Mouse (Mus musculus) gastrocnemius, postnatal 4 days (tissue): Measurements from ENCODE around the gene Kcnj11. TPM values are rescaled to one million over a fixed set of nuclear protein-coding genes. Genes with fewer than 3 reads are reported as not detected.

Source experiments
- DNase-seq, 2 experiments: peaks; one replicate each; pipeline ENCODE4 v3.0.0; 2021 to 2022; ENCODE audit warnings: low spot score in 2 of 2, mixed read lengths in 2 of 2
- total RNA-seq, 2 experiments: library from RNA; stranded (reverse); gene quantifications; 2 replicates each; pipeline ENCODE4 v1.2.3; 2021

Gene Kcnj11
- total RNA-seq, 2 experiments from 2014 or later, result 41.4 to 45.1 TPM

- no peak for DNase-seq
Observed at GRCm38 (mm10) chr7:46104256-46104915, 3.8 kb upstream of the Kcnj11 start.

- no peak for DNase-seq
Observed at GRCm38 (mm10) chr7:46103771-46104170, 3.2 kb upstream of the Kcnj11 start.

- no peak for DNase-seq
Observed at GRCm38 (mm10) chr7:46103075-46103591, 2.6 kb upstream of the Kcnj11 start.

GRCm38 (mm10) chr7:46099682-46100081 is 882 bp downstream of the Kcnj11 start:
- DNase-seq, result no peak

GRCm38 (mm10) chr7:46098919-46099286 is 1.7 kb downstream of the Kcnj11 start:
- DNase-seq, result no peak

GRCm38 (mm10) chr7:46098221-46098918 is 2.2 kb downstream of the Kcnj11 start:
- DNase-seq, result no peak

GRCm38 (mm10) chr7:46097319-46097783 is 3.2 kb downstream of the Kcnj11 start:
- no peak for DNase-seq

GRCm38 (mm10) chr7:46096136-46096535 is 4.4 kb downstream of the Kcnj11 start:
- peak; percentile 58 to 62 for DNase-seq

- no peak for DNase-seq
Observed at GRCm38 (mm10) chr7:46092803-46093202, 7.8 kb downstream of the Kcnj11 start.

- no peak for DNase-seq
Observed at GRCm38 (mm10) chr7:46088241-46088640, 12.3 kb downstream of the Kcnj11 start.

GRCm38 (mm10) chr7:46086378-46086777 is 14.2 kb downstream of the Kcnj11 start:
- no peak for DNase-seq

GRCm38 (mm10) chr7:46084839-46085513 is 15.6 kb downstream of the Kcnj11 start:
- no peak for DNase-seq

- DNase-seq, result no peak
Observed at GRCm38 (mm10) chr7:46084024-46084423, 16.5 kb downstream of the Kcnj11 start.

GRCm38 (mm10) chr7:46077675-46078074 is 22.9 kb downstream of the Kcnj11 start:
- no peak for DNase-seq

GRCm38 (mm10) chr7:46076844-46077243 is 23.7 kb downstream of the Kcnj11 start:
- no peak for DNase-seq

GRCm38 (mm10) chr7:46068831-46069230 is 31.7 kb downstream of the Kcnj11 start:
- DNase-seq, result no peak

GRCm38 (mm10) chr7:46063296-46063695 is 37.3 kb downstream of the Kcnj11 start:
- no peak for DNase-seq

GRCm38 (mm10) chr7:46061614-46062013 is 39.0 kb downstream of the Kcnj11 start:
- DNase-seq, result no peak

GRCm38 (mm10) chr7:46060688-46061087 is 39.9 kb downstream of the Kcnj11 start:
- DNase-seq, result no peak

- no peak for DNase-seq
Observed at GRCm38 (mm10) chr7:46058882-46059281, 41.7 kb downstream of the Kcnj11 start.

- no peak for DNase-seq
Observed at GRCm38 (mm10) chr7:46053566-46053965, 47.0 kb downstream of the Kcnj11 start.
